10 mouse cellular contexts compared by ENCODE assay signal in genomic region chr17:50150416-50151207, GRCm38 (mm10). TPM values are rescaled to one million over a fixed set of nuclear protein-coding genes. Genes with fewer than 3 reads are reported as not detected.
DNase-seq lines count a peak whose midpoint lies in the region; ATAC-seq and TF ChIP-seq lines count a peak whose summit lies in the region.
"Had no signal": no experiment of that assay in that cellular context is flagged by ENCODE, and none has a peak within 500 bp of the region (broad histone marks: within the 10 kb centered on the region; RNA-seq: fewer than 3 reads in every experiment).

No protein-coding gene starts in this region.

- no peak for TF ChIP-seq CTCF in brain, embryonic 14.5 days (IDR thresholded peaks at IDR 0.05; ENCODE audit: borderline replicate concordance, extremely low read depth, insufficient read depth, insufficient read length)

- no peak for TF ChIP-seq POLR2A in brain, embryonic 14.5 days (IDR thresholded peaks at IDR 0.05; ENCODE audit: borderline replicate concordance, extremely low read depth, insufficient read depth, insufficient read length, poor library complexity, severe bottlenecking)

- H3K27ac ChIP-seq in midbrain, embryonic 15.5 days, result peak overlapping the region; percentile 71

- H3K4me3 ChIP-seq in midbrain, embryonic 15.5 days, result no peak overlapping the region

- peak; percentile 68 for ATAC-seq in midbrain, embryonic 15.5 days (replicated peaks)

- H3K9me3 ChIP-seq in midbrain, embryonic 15.5 days, result no peaks in the 10 kb centered on the region

- no peaks in the 10 kb centered on the region for H3K27me3 ChIP-seq in midbrain, embryonic 15.5 days (replicated peaks)

- peak; percentile 27 to 33 for DNase-seq in cerebellum, postnatal 14 days
- DNase-seq in cerebellum, adult 8-10 months, result no peak
- DNase-seq in brain, embryonic 14.5 days (ENCODE audit: low read depth), result peak; percentile 79
- DNase-seq in layer of hippocampus, adult 18-20 months (ENCODE audit: low spot score in 2 of 2), result peak; percentile 63 to 81
- no peak for DNase-seq in adipocyte (ENCODE audit: low spot score)
- no peak for DNase-seq in urinary bladder, postnatal 14 days (ENCODE audit: low spot score)
- DNase-seq in kidney, postnatal 36 days, result no peak
- DNase-seq: cerebellum, adult 2 months; gastrocnemius, postnatal 25 days had no signal

- H3K4me1 ChIP-seq in midbrain, embryonic 15.5 days, result peaks cover 20% of the 10 kb centered on the region

- no peaks in the 10 kb centered on the region for H3K36me3 ChIP-seq in midbrain, embryonic 15.5 days (replicated peaks)

- no peak overlapping the region for H3K9ac ChIP-seq in midbrain, embryonic 15.5 days

- H3K4me2 ChIP-seq in midbrain, embryonic 15.5 days, result peak overlapping the region; percentile 13; the same call in 1 of the 2 replicates

- WGBS in midbrain, embryonic 15.5 days, result 38% methylated on average over 16 of the region's 16 CpGs

RNA-seq across cellular contexts. Expression of gene Rftn1, which starts 39.9 kb away (rescaled TPM):
- polyA plus RNA-seq in brain, embryonic 14.5 days (2012; rRNA removed), result 17.7 and 18.2 TPM in 2 replicates
- 10 to 100 TPM; 17.0 to 18.3 TPM for total RNA-seq in layer of hippocampus, adult 18-20 months (2021)
- 20.9 and 27.4 TPM in 2 replicates for polyA plus RNA-seq in midbrain, embryonic 15.5 days (2015; fragmentation: Nextera tagmentation; extraction: Ambion mirVana)

Comparison
In these comparisons a context has a peak if more than half of its experiments do, and no peak if none do; other contexts are left out.
1. DNase-seq: peak in cerebellum, postnatal 14 days (2 of 2), brain, embryonic 14.5 days (single experiment) and layer of hippocampus, adult 18-20 months (2 of 2); none in cerebellum, adult 8-10 months (single experiment), adipocyte (single experiment), urinary bladder, postnatal 14 days (single experiment) and kidney, postnatal 36 days (0 of 2).